Mouse (Mus musculus) hindbrain, embryonic 13.5 days (tissue): Measurements from ENCODE around the gene Gm30083. TPM values are rescaled to one million over a fixed set of nuclear protein-coding genes. Genes with fewer than 3 reads are reported as not detected.

Experiments
- ATAC-seq: fragments of 200-750 bp; cut with Nextera tagmentation; 2 replicates; pipeline ENCODE4 v1.8.0; 2017; ENCODE audit warnings: moderate TSS enrichment; ENCODE audit not compliant: low FRiP score
- H3K27ac ChIP-seq: fragments of 300-500 bp; sonication (generic); 2 replicates; pipeline ENCODE4 v1.5.1; 2015; ENCODE audit warnings: inconsistent platforms, mild to moderate bottlenecking, moderate library complexity
- H3K27me3 ChIP-seq: fragments of 300-500 bp; sonication (generic); 2 replicates; pipeline ENCODE4 v1.6.1; 2015; ENCODE audit warnings: mild to moderate bottlenecking, inconsistent platforms
- H3K36me3 ChIP-seq: fragments of 300-500 bp; sonication (generic); 2 replicates; pipeline ENCODE4 v1.6.1; 2015; ENCODE audit warnings: mild to moderate bottlenecking, inconsistent platforms
- H3K4me1 ChIP-seq: fragments of 300-500 bp; sonication (generic); replicated peaks from 2 replicates; pipeline ENCODE4 v1.6.1; 2015; ENCODE audit warnings: inconsistent platforms
- H3K4me2 ChIP-seq: fragments of 300-500 bp; sonication (generic); 2 replicates; pipeline ENCODE4 v1.6.1; 2015; ENCODE audit warnings: inconsistent platforms, mild to moderate bottlenecking, moderate library complexity
- H3K4me3 ChIP-seq: fragments of 300-500 bp; sonication (generic); 2 replicates; pipeline ENCODE4 v1.5.1; 2015; ENCODE audit warnings: mild to moderate bottlenecking, inconsistent platforms
- H3K9ac ChIP-seq: fragments of 300-500 bp; sonication (generic); 2 replicates; pipeline ENCODE4 v1.6.1; 2015; ENCODE audit warnings: mild to moderate bottlenecking, inconsistent platforms
- H3K9me3 ChIP-seq: fragments of 300-500 bp; sonication (generic); 2 replicates; pipeline ENCODE4 v1.6.1; 2016; ENCODE audit warnings: inconsistent platforms
- WGBS: fragments of 180-500 bp; shearing (Covaris S2); methylation state at CpG from one replicate; pipeline ENCODE4 v1.1.7; 2015; 5-methylcytosine and 5-hydroxymethylcytosine counted together
- polyA plus RNA-seq: library from polyadenylated mRNA; unstranded; fragments of >200 nt; fragmentation: Nextera tagmentation; extraction: Ambion mirVana; gene quantifications from 2 replicates; pipeline ENCODE4 v1.2.1, GENCODE M21; 2015

Gm30083 gene
- polyA plus RNA-seq, 1 experiment from 2014 or later, result not detected

GRCm38 (mm10) chr14:33953761-33954160, 61.2 kb downstream of the Gm30083 start, which contains the start of gene Rbp3:
Rbp3 (plus strand) TSS chr14:33954003.
- Histone ChIP-seq H3K36me3 (no peaks in the 10 kb centered on the region), H3K9me3 (no peaks in the 10 kb centered on the region), H3K9ac (no peak within 1 kb of the TSS), H3K4me3 (no peak within 1 kb of the TSS), H3K4me2 (no peak within 1 kb of the TSS), H3K4me1 (no peaks in the 10 kb centered on the region), H3K27ac (no peak within 1 kb of the TSS), H3K27me3 (0 out of 2 replicates have a peak, but pooled peaks cover 7% of the 10 kb centered on the region)
- ATAC-seq, result no peak
- 88% methylated on average over 5 of the region's 5 CpGs for WGBS

GRCm38 (mm10) chr14:33952233-33952981, 62.6 kb downstream of the Gm30083 start:
- Histone ChIP-seq H3K27me3 (no peaks in the 10 kb centered on the region), H3K4me1 (no peaks in the 10 kb centered on the region), H3K4me3 (no peak overlapping the region), H3K36me3 (no peaks in the 10 kb centered on the region), H3K27ac (no peak overlapping the region), H3K9me3 (no peaks in the 10 kb centered on the region), H3K9ac (no peak overlapping the region), H3K4me2 (no peak overlapping the region)
- 70% methylated on average over 6 of the region's 6 CpGs for WGBS
- ATAC-seq, result no peak

GRCm38 (mm10) chr14:33946125-33946524, 68.9 kb downstream of the Gm30083 start:
- Histone ChIP-seq H3K9me3 (no peaks in the 10 kb centered on the region), H3K4me1 (no peaks in the 10 kb centered on the region), H3K36me3 (no peaks in the 10 kb centered on the region), H3K4me2 (no peak overlapping the region), H3K9ac (no peak overlapping the region), H3K27ac (no peak overlapping the region), H3K27me3 (no peaks in the 10 kb centered on the region), H3K4me3 (no peak overlapping the region)
- WGBS, result 82% methylated on average over 6 of the region's 6 CpGs
- no peak for ATAC-seq

GRCm38 (mm10) chr14:33942222-33942621, 72.8 kb downstream of the Gm30083 start:
- Histone ChIP-seq H3K9ac (no peak overlapping the region), H3K27me3 (no peaks in the 10 kb centered on the region), H3K9me3 (no peaks in the 10 kb centered on the region), H3K36me3 (no peaks in the 10 kb centered on the region), H3K4me3 (no peak overlapping the region), H3K27ac (no peak overlapping the region), H3K4me2 (no peak overlapping the region), H3K4me1 (no peaks in the 10 kb centered on the region)
- WGBS, result 83% methylated on average over 5 of the region's 5 CpGs
- no peak for ATAC-seq

- Histone ChIP-seq H3K27me3 (no peaks in the 10 kb centered on the region), H3K4me1 (no peaks in the 10 kb centered on the region), H3K4me2 (no peak within 1 kb of the TSS), H3K9ac (no peak within 1 kb of the TSS), H3K9me3 (no peaks in the 10 kb centered on the region), H3K27ac (no peak within 1 kb of the TSS), H3K36me3 (no peaks in the 10 kb centered on the region), H3K4me3 (no peak within 1 kb of the TSS)
- no peak for ATAC-seq
- 83% methylated on average over 8 of the region's 8 CpGs for WGBS
These were observed 74.2 kb downstream of the Gm30083 start, which contains the start of gene Gdf2 for GRCm38 (mm10) chr14:33940739-33941138. Gdf2 (plus strand) TSS chr14:33941039.

GRCm38 (mm10) chr14:33939117-33939516, 75.9 kb downstream of the Gm30083 start:
- no peaks in the 10 kb centered on the region for H3K27me3 ChIP-seq
- H3K36me3 ChIP-seq, result no peaks in the 10 kb centered on the region
- peak; percentile 49 for ATAC-seq
- 24% methylated on average over 9 of the region's 9 CpGs for WGBS
- H3K4me2 ChIP-seq, result peak overlapping the region; percentile 39
- H3K9me3 ChIP-seq, result no peaks in the 10 kb centered on the region
- no peak overlapping the region for H3K9ac ChIP-seq
- no peak overlapping the region for H3K4me3 ChIP-seq
- no peak overlapping the region for H3K27ac ChIP-seq
- no peaks in the 10 kb centered on the region for H3K4me1 ChIP-seq

Other genes starting within 250 kb of the Gm30083 start
- gene Gdf10, start 91.6 kb downstream of the Gm30083 start, polyA plus RNA-seq, result 5.2 and 5.6 TPM in 2 replicates
- gene Gdf2, start 74.1 kb downstream of the Gm30083 start, polyA plus RNA-seq, result not detected in 2 replicates
- gene Rbp3, start 61.2 kb downstream of the Gm30083 start, polyA plus RNA-seq, result not detected in 2 replicates
- 0.32 and 0.41 TPM in 2 replicates for gene Zfp488, start 36.4 kb downstream of the Gm30083 start, polyA plus RNA-seq
- not detected in 2 replicates for gene Gm5460, start 1.6 kb upstream of the Gm30083 start, polyA plus RNA-seq
- not detected in 2 replicates for gene Antxrl, start 37.5 kb upstream of the Gm30083 start, polyA plus RNA-seq
- gene Anxa8, start 70.8 kb upstream of the Gm30083 start, polyA plus RNA-seq, result 0.14 TPM in 1 of 2 replicates, not detected in the other
- gene A630023A22Rik, start 87.6 kb upstream of the Gm30083 start, polyA plus RNA-seq, result not detected in 2 replicates
- gene Npy4r, start 137.3 kb upstream of the Gm30083 start, polyA plus RNA-seq, result 0.13 and 0.18 TPM in 2 replicates
- gene Gprin2, start 186.5 kb upstream of the Gm30083 start, polyA plus RNA-seq, result 4.8 and 5.5 TPM in 2 replicates
- gene Syt15, start 204.4 kb upstream of the Gm30083 start, polyA plus RNA-seq, result 0.48 and 0.68 TPM in 2 replicates